Mouse (Mus musculus) megakaryocyte, embryonic 14.5 days (primary cell): ENCODE data around the gene Ift43. TPM values are rescaled to one million over a fixed set of nuclear protein-coding genes. Genes with fewer than 3 reads are reported as not detected.
A peak's percentile ranks its signal among the peaks of the same experiment; 100 is the strongest.

Experiments used
- H3K27me3 ChIP-seq: replicated peaks from 2 replicates; pipeline ENCODE3; 2012; ENCODE audit warnings: inconsistent platforms
- H3K36me3 ChIP-seq: replicated peaks from 2 replicates; pipeline ENCODE3; 2012; ENCODE audit warnings: low read length, inconsistent platforms, mixed read lengths
- H3K4me1 ChIP-seq: 2 replicates; pipeline ENCODE4 v1.6.1; 2012; ENCODE audit warnings: inconsistent platforms
- H3K4me3 ChIP-seq: replicated peaks from 2 replicates; pipeline ENCODE3; 2012; ENCODE audit warnings: moderate library complexity, mild to moderate bottlenecking, inconsistent platforms
- H3K9me3 ChIP-seq: 2 replicates; pipeline ENCODE4 v1.6.1; 2012; ENCODE audit warnings: inconsistent platforms
- FLI1 ChIP-seq: IDR thresholded peaks from 2 replicates; pipeline ENCODE4 v1.6.1; 2012; ENCODE audit warnings: low read length, inconsistent platforms, mixed read lengths
- GATA1 ChIP-seq: IDR thresholded peaks from 3 replicates; pipeline ENCODE4 v1.6.1; 2012; ENCODE audit warnings: mixed read lengths, low read length, inconsistent platforms, borderline replicate concordance
- polyA plus RNA-seq: library from polyadenylated mRNA; stranded (reverse); fragments of >175 nt; gene quantifications from 2 replicates; pipeline ENCODE4 v1.2.3, GENCODE M21; 2012; ENCODE audit warnings: low replicate concordance; ENCODE audit not compliant: insufficient read depth

Gene Ift43
- polyA plus RNA-seq, 1 experiment = 4.1 TPM

DNA sequence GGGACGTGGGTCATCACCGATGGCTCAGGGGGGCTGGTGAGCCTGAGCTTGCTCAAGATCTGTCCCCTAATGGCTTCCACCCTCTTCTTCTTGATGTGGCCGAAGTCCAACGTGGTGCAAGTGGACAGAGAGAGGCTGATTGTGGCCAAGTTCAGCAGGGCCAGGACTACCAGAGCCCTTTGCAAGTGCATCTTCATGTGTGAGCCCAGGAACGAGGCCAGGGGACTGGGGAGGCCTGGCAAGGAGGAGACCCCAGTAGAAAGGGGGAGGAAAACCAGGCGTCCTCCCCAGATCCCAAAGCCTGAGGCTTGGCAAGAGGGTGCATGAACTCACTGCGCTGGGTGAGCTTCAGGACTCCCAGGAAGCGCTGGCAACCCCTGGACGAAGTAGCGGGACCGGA is 4.6 kb upstream of the Ift43 start:
- Histone ChIP-seq H3K4me1 (peaks cover 21% of the 10 kb centered on the region), H3K4me3 (peak overlapping the region; percentile 14), H3K27me3 (peaks cover 74% of the 10 kb centered on the region), H3K36me3 (no peaks in the 10 kb centered on the region), H3K9me3 (no peaks in the 10 kb centered on the region)
- TF ChIP-seq GATA1 (no peak), FLI1 (no peak)

- Histone ChIP-seq H3K36me3 (no peaks in the 10 kb centered on the region), H3K27me3 (peaks cover 78% of the 10 kb centered on the region), H3K4me1 (peaks cover 25% of the 10 kb centered on the region), H3K4me3 (peak overlapping the region; percentile 92), H3K9me3 (no peaks in the 10 kb centered on the region)
- TF ChIP-seq FLI1 (no peak), GATA1 (no peak)
Observed at GRCm38 (mm10) chr12:86078176-86078552, 4.2 kb upstream of the Ift43 start.

DNA sequence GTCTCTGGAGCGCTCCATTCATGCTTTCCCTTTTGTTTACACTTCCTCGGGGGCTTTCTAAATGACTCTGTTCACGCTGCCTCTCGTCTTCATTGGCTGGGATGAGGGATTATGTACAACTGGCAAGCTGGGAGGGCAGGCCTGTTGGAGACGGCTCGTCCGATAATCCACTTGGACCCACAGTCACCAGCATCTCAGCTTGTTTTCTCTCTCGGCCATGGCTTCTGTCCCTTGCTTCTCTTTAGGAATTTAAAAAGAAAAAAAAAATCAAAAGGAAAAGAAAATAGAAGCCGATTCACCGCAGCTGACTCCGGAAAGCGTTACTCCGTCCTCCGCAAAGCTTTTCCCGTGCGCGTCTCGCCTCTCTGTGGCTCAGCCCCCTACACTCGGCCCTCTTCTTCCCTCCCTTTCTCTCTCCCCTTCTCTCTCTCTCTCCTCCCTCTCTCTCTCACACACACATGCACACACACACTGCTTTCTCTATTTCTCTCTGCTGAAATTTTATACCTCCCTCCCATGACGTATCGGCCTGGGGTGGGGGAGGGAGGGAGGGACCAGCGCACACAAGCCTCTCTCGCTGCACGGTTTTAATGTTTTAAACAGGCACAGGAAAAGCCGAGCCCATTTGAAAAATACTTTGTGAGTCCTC is 3.7 kb upstream of the Ift43 start, which contains the start of gene Tgfb3:
Gene Tgfb3, minus strand, starts transcription at position 489 of the 649 bp plus-strand sequence.
- Histone ChIP-seq H3K36me3 (no peaks in the 10 kb centered on the region), H3K9me3 (no peaks in the 10 kb centered on the region), H3K27me3 (peaks cover 82% of the 10 kb centered on the region), H3K4me1 (peaks cover 26% of the 10 kb centered on the region), H3K4me3 (peak within 1 kb of the TSS; percentile 92)
- TF ChIP-seq FLI1 = no peak
- no peak for TF ChIP-seq GATA1

GRCm38 (mm10) chr12:86079202-86079667 is 3.1 kb upstream of the Ift43 start:
- Histone ChIP-seq H3K4me1 (peaks cover 26% of the 10 kb centered on the region), H3K36me3 (no peaks in the 10 kb centered on the region), H3K4me3 (peak overlapping the region; percentile 92), H3K27me3 (peaks cover 82% of the 10 kb centered on the region), H3K9me3 (no peaks in the 10 kb centered on the region)
- TF ChIP-seq GATA1 (no peak), FLI1 (no peak)

GRCm38 (mm10) chr12:86085873-86086272 is 3.5 kb downstream of the Ift43 start:
- Histone ChIP-seq H3K27me3 (peaks cover 60% of the 10 kb centered on the region), H3K9me3 (no peaks in the 10 kb centered on the region), H3K36me3 (no peaks in the 10 kb centered on the region), H3K4me1 (peaks cover 20% of the 10 kb centered on the region), H3K4me3 (no peak overlapping the region)
- TF ChIP-seq GATA1 (no peak), FLI1 (no peak)

- no peak overlapping the region for H3K4me3 ChIP-seq
- H3K4me1 ChIP-seq = peaks cover 20% of the 10 kb centered on the region
- H3K36me3 ChIP-seq = no peaks in the 10 kb centered on the region
- TF ChIP-seq GATA1 = no peak
- TF ChIP-seq FLI1 = no peak
- H3K9me3 ChIP-seq = no peaks in the 10 kb centered on the region
- peaks cover 58% of the 10 kb centered on the region for H3K27me3 ChIP-seq
Observed at GRCm38 (mm10) chr12:86086550-86086949, 4.2 kb downstream of the Ift43 start.

DNA sequence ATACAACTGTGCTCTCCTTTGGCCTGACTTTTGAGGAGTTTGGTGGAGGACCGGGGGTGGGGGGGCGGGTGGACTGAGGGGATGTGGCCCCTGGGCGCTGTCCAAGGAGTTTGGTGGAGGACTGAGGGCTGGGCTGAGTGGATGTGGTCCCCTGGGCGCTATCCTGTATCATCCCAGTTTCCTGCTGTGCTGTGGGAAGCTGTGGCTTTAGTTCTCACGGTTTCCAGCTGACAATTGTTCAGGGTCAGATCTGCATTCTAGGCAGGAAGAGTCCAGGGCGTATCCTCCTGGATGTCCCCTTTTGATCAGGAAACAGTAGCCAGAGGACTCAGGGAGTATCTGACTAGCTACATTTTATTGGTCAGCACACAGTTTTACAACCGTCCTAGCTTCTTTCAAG is 5.7 kb downstream of the Ift43 start:
- H3K9me3 ChIP-seq = no peaks in the 10 kb centered on the region
- H3K36me3 ChIP-seq = no peaks in the 10 kb centered on the region
- TF ChIP-seq GATA1 (no peak), FLI1 (no peak)
- H3K4me1 ChIP-seq = peaks cover 9% of the 10 kb centered on the region
- no peak overlapping the region for H3K4me3 ChIP-seq
- H3K27me3 ChIP-seq = peaks cover 54% of the 10 kb centered on the region

GRCm38 (mm10) chr12:86090764-86091163 is 8.4 kb downstream of the Ift43 start:
- H3K27me3 ChIP-seq = peaks cover 48% of the 10 kb centered on the region
- no peak for TF ChIP-seq GATA1
- no peak for TF ChIP-seq FLI1
- H3K36me3 ChIP-seq = no peaks in the 10 kb centered on the region
- peaks cover 7% of the 10 kb centered on the region for H3K4me1 ChIP-seq
- H3K9me3 ChIP-seq = no peaks in the 10 kb centered on the region
- no peak overlapping the region for H3K4me3 ChIP-seq

GRCm38 (mm10) chr12:86091601-86092132 is 9.3 kb downstream of the Ift43 start:
- Histone ChIP-seq H3K27me3 (peaks cover 42% of the 10 kb centered on the region), H3K9me3 (no peaks in the 10 kb centered on the region), H3K36me3 (no peaks in the 10 kb centered on the region), H3K4me3 (no peak overlapping the region), H3K4me1 (peaks cover 7% of the 10 kb centered on the region)
- no peak for TF ChIP-seq GATA1
- no peak for TF ChIP-seq FLI1

DNA sequence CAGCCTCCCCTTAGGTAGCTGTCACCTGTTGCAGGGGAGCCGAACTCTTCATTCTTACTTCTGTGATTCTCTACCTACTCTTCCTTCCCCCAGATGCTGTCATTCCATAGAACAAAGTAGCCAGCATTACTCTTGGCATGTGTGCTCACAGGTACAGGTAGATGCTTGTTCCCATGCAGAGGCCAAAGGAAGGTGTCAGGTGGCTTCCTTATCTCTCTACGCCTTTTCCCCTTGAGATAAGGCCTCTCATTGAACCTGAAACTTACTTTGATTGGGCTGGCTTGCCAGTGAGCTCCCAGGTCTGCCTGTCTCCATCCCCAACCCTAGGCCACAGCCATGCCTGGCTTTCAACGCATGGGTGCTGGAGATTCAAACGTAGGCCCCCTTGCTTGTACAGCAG is 11.7 kb downstream of the Ift43 start:
- Histone ChIP-seq H3K4me1 (no peaks in the 10 kb centered on the region), H3K4me3 (no peak overlapping the region), H3K36me3 (no peaks in the 10 kb centered on the region), H3K27me3 (peaks cover 44% of the 10 kb centered on the region), H3K9me3 (no peaks in the 10 kb centered on the region)
- no peak for TF ChIP-seq FLI1
- no peak for TF ChIP-seq GATA1

- H3K9me3 ChIP-seq = no peaks in the 10 kb centered on the region
- TF ChIP-seq GATA1 (no peak), FLI1 (no peak)
- peaks cover 45% of the 10 kb centered on the region for H3K27me3 ChIP-seq
- no peaks in the 10 kb centered on the region for H3K4me1 ChIP-seq
- H3K4me3 ChIP-seq = no peak overlapping the region
- H3K36me3 ChIP-seq = no peaks in the 10 kb centered on the region
Observed at GRCm38 (mm10) chr12:86095806-86096205, 13.5 kb downstream of the Ift43 start.
